Mouse (Mus musculus) forebrain, postnatal 0 days (tissue): Measurements from ENCODE around the gene Rplp2. TPM values are rescaled to one million over a fixed set of nuclear protein-coding genes. Genes with fewer than 3 reads are reported as not detected.

Experiments used
- ATAC-seq: fragments of 200-750 bp; cut with Nextera tagmentation; 2 replicates; pipeline ENCODE4 v1.8.0; 2017; ENCODE audit warnings: mild to moderate bottlenecking, moderate library complexity
- DNase-seq: peaks from one replicate; pipeline ENCODE4 v3.0.0-alpha.2; 2015
- H3K27ac ChIP-seq: fragments of 300-500 bp; sonication (generic); 2 replicates; pipeline ENCODE4 v1.5.1; 2014; ENCODE audit warnings: low read depth, mild to moderate bottlenecking, antibody characterized with exemption, low read length, moderate library complexity, mixed read lengths
- H3K27me3 ChIP-seq: fragments of 300-500 bp; sonication (generic); 2 replicates; pipeline ENCODE4 v1.6.1; 2014; ENCODE audit warnings: mild to moderate bottlenecking, low read length, mixed read lengths; ENCODE audit not compliant: insufficient read depth
- H3K36me3 ChIP-seq: fragments of 300-500 bp; sonication (generic); 2 replicates; pipeline ENCODE4 v1.6.1; 2014; ENCODE audit warnings: mild to moderate bottlenecking, moderate library complexity; ENCODE audit not compliant: insufficient read depth
- H3K4me1 ChIP-seq: fragments of 300-500 bp; sonication (generic); 2 replicates; pipeline ENCODE4 v1.6.1; 2014; ENCODE audit warnings: antibody characterized with exemption; ENCODE audit not compliant: insufficient read depth
- H3K4me2 ChIP-seq: fragments of 300-500 bp; sonication (generic); 2 replicates; pipeline ENCODE4 v1.6.1; 2014; ENCODE audit warnings: low read depth, mild to moderate bottlenecking, moderate library complexity
- H3K4me3 ChIP-seq: fragments of 300-500 bp; sonication (generic); 2 replicates; pipeline ENCODE4 v1.5.1; 2014; ENCODE audit warnings: low read depth, low read length, mixed read lengths
- H3K9ac ChIP-seq: fragments of 300-500 bp; sonication (generic); 2 replicates; pipeline ENCODE4 v1.6.1; 2014; ENCODE audit warnings: mild to moderate bottlenecking
- H3K9me3 ChIP-seq: fragments of 300-500 bp; sonication (generic); 2 replicates; pipeline ENCODE4 v1.6.1; 2016; ENCODE audit warnings: low read length
- CTCF ChIP-seq: sonication (generic); IDR thresholded peaks from 2 replicates; pipeline ENCODE4 v1.5.1; 2016; ENCODE audit warnings: antibody characterized with exemption, control low read depth, low read depth
- WGBS: fragments of 180-500 bp; shearing (Covaris S2); extraction: QIAGEN DNeasy Blood & Tissue Kit; methylation state at CpG from one replicate; pipeline ENCODE4 v1.1.7; 2014; 5-methylcytosine and 5-hydroxymethylcytosine counted together
- polyA plus RNA-seq: library from polyadenylated mRNA; unstranded; fragments of >200 nt; fragmentation: Nextera tagmentation; extraction: Ambion mirVana; gene quantifications from 2 replicates; pipeline ENCODE4 v1.2.1, GENCODE M21; 2015
- total RNA-seq: library from RNA; depleted of rRNA; stranded (reverse); fragments of >200 nt; gene quantifications from 2 replicates; pipeline ENCODE4 v1.2.3, GENCODE M21; 2014

The Rplp2 gene
- total and polyA plus RNA-seq, 2 experiments from 2014 or later, result 312 to 868 TPM

DNA sequence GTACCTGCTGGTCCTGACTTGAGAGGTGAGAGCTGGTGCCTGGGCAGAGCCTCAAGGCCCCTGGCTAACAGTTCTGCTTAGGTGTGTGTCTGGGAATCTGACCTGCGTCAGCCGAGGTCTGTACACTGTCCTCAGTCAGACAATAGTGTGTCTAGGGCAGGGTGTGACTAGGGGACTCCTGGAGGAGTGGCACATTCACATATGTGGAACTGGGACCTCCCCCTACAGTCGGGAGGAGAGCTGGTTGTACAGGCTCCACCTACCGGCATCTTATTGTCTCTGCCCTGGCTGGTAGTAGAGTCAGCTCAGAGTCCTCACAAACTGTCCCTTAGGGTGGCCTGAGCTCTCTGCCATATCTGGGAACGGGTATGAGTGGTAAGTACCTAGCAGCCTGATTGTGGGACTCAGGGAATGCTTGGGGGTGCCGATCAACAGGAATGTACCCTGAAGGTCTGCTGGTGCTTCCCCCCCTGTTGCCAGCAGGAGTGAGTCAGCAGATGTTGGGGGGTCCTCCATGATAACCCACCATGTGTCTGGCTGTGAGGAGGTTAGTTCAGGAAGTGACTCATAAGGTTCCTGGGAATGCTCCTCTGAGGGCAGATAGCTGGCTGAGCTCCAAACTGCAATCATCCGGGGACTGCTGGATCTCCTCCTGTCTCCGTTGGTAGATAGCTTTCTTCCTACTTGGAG lies 21.5 kb downstream of the Rplp2 start:
- H3K4me1 ChIP-seq, result peaks cover 20% of the 10 kb centered on the region; the same call in 1 of the 2 replicates
- H3K9ac ChIP-seq, result peak overlapping the region; percentile 69
- DNase-seq (peak; percentile 82), ATAC-seq (peak; percentile 84)
- H3K4me2 ChIP-seq, result peak overlapping the region; percentile 72
- 8% methylated on average over 8 of the region's 8 CpGs for WGBS
- H3K9me3 ChIP-seq, result no peaks in the 10 kb centered on the region
- peak; percentile 59 for TF ChIP-seq CTCF
- peaks cover 23% of the 10 kb centered on the region for H3K36me3 ChIP-seq
- peaks cover 25% of the 10 kb centered on the region for H3K27me3 ChIP-seq
- peak overlapping the region; percentile 84 for H3K27ac ChIP-seq
- H3K4me3 ChIP-seq, result peak overlapping the region; percentile 62

DNA sequence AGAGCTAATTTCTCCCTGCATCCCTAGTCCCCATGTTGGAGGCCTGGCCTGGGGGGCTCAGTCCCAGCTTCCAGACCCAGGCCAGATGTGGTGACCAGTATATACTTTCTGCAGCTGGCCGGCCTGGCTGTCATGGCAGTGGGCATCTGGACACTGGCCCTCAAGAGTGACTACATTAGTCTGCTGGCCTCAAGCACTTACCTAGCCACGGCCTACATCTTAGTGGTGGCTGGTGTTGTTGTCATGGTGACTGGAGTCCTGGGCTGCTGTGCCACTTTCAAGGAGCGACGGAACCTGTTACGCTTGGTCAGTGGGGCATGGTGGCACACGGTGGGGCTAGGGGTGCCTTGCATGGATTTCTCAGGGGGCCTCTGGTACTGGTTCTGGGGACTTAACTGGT lies 22.2 kb downstream of the Rplp2 start:
- no peak for DNase-seq
- Histone ChIP-seq H3K4me3 (peak overlapping the region; percentile 62; the same call in 1 of the 2 replicates), H3K4me2 (peak overlapping the region; percentile 72), H3K9ac (peak overlapping the region; percentile 69), H3K9me3 (no peaks in the 10 kb centered on the region), H3K36me3 (peaks cover 23% of the 10 kb centered on the region), H3K27ac (peak overlapping the region; percentile 84; the same call in 1 of the 2 replicates), H3K4me1 (peaks cover 27% of the 10 kb centered on the region), H3K27me3 (peaks cover 18% of the 10 kb centered on the region)
- no peak for ATAC-seq
- no peak for TF ChIP-seq CTCF
- WGBS, result 87% methylated on average over 6 of the region's 6 CpGs

DNA sequence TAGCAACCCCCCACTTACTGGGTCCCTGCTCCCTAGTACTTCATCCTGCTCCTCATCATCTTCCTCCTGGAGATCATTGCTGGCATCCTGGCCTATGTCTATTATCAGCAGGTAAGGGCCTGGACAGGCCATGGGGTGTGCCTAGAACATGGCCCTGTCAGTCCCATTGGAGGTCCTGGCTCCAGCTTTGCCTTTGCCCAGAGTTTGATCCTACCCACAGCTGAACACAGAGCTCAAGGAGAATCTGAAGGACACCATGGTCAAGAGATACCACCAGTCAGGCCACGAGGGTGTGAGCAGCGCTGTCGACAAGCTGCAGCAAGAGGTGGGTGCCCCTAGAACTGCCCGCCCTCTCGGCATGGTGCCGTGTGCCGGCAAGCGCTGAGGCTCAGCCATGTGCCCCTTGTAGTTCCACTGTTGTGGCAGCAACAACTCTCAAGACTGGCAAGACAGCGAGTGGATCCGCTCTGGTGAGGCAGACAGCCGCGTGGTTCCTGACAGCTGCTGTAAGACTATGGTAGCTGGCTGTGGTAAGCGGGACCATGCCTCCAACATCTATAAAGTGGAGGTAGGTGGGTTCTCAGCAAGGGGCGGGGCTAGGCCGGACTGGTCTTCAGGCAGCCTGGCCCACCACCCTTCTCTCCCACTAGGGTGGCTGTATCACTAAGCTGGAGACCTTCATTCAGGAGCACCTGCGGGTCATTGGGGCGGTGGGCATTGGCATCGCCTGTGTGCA lies 22.9 kb downstream of the Rplp2 start:
- WGBS, result 90% methylated on average over 18 of the region's 18 CpGs
- Histone ChIP-seq H3K4me2 (peak overlapping the region; percentile 72; the same call in 1 of the 2 replicates), H3K27me3 (peaks cover 12% of the 10 kb centered on the region), H3K9ac (no peak overlapping the region), H3K9me3 (no peaks in the 10 kb centered on the region), H3K4me3 (no peak overlapping the region), H3K4me1 (peaks cover 28% of the 10 kb centered on the region), H3K27ac (peak overlapping the region; percentile 9; the same call in 1 of the 2 replicates), H3K36me3 (peaks cover 23% of the 10 kb centered on the region)
- TF ChIP-seq CTCF, result no peak
- no peak for DNase-seq
- ATAC-seq, result no peak

DNA sequence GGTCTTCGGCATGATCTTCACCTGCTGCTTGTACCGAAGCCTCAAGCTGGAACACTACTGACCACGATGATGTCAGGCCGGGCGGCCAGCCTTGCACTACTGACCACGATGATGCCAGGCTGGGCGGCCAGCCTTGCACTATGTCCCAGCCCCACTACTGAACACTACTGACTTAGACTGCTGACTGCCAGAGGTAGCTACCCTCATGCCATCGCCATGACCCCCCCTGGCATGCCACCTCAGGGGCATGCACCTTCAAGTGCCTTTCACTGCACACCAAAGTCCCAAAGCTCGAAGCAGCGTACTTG lies 23.4 kb downstream of the Rplp2 start:
- 94% methylated on average over 10 of the region's 10 CpGs for WGBS
- Histone ChIP-seq H3K4me3 (no peak overlapping the region), H3K9ac (no peak overlapping the region), H3K9me3 (no peaks in the 10 kb centered on the region), H3K36me3 (peaks cover 23% of the 10 kb centered on the region), H3K4me2 (no peak overlapping the region), H3K27me3 (peaks cover 7% of the 10 kb centered on the region), H3K4me1 (peaks cover 28% of the 10 kb centered on the region), H3K27ac (no peak overlapping the region)
- DNase-seq (no peak), ATAC-seq (no peak)
- TF ChIP-seq CTCF, result no peak

DNA sequence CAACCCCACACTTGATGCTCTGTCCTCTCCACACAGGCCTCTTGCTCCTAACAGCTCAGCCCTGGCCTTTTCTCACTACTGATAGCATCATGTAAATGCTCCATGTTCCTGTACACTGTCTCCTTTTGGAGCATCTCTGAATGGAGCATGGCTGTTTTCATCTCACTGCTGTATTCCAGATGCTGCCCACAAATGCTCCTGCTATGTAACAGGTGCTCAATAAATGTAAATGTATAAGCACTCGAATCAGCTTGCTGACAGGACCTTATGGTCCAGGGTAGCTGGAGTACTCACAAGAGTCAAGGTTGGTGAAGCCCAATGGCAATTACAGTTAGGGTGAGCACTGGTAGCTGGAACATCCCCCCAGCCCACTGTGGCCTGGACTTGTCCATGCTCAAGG lies 24.1 kb downstream of the Rplp2 start:
- no peak overlapping the region for H3K27ac ChIP-seq
- 88% methylated on average over 1 of the region's 1 CpGs for WGBS
- ATAC-seq (no peak), DNase-seq (no peak)
- peaks cover 23% of the 10 kb centered on the region for H3K36me3 ChIP-seq
- no peaks in the 10 kb centered on the region for H3K9me3 ChIP-seq
- TF ChIP-seq CTCF, result no peak
- peaks cover 28% of the 10 kb centered on the region for H3K4me1 ChIP-seq
- peaks cover under 1% of the 10 kb centered on the region; the same call in 1 of the 2 replicates for H3K27me3 ChIP-seq
- no peak overlapping the region for H3K4me3 ChIP-seq
- H3K4me2 ChIP-seq, result no peak overlapping the region
- H3K9ac ChIP-seq, result no peak overlapping the region

DNA sequence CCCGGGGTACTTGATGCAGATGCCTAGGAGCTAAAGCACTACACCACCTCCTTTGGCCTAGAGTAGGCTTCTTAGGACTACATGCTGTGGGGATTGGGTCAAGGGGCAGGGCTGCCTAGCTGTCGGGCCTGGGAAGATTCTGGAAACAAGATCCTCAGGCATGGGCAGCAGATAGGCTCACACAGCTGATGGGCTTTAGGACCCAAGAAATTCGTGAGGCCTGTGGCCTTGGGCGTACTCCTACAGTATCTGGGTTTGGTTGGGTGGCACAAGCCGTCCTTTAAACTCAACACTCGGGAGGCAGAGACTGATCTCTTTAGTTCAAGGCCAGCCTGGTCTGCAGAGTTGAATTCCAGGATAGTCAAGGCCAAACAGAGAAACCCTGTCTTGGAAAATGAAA lies 25.1 kb downstream of the Rplp2 start:
- no peak for ATAC-seq
- 82% methylated on average over 6 of the region's 6 CpGs for WGBS
- no peak for TF ChIP-seq CTCF
- H3K27me3 ChIP-seq, result no peaks in the 10 kb centered on the region
- no peak for DNase-seq
- no peak overlapping the region for H3K9ac ChIP-seq
- H3K36me3 ChIP-seq, result peaks cover 23% of the 10 kb centered on the region
- H3K9me3 ChIP-seq, result no peaks in the 10 kb centered on the region
- no peak overlapping the region for H3K4me2 ChIP-seq
- H3K27ac ChIP-seq, result no peak overlapping the region
- H3K4me1 ChIP-seq, result peaks cover 23% of the 10 kb centered on the region
- H3K4me3 ChIP-seq, result no peak overlapping the region

DNA sequence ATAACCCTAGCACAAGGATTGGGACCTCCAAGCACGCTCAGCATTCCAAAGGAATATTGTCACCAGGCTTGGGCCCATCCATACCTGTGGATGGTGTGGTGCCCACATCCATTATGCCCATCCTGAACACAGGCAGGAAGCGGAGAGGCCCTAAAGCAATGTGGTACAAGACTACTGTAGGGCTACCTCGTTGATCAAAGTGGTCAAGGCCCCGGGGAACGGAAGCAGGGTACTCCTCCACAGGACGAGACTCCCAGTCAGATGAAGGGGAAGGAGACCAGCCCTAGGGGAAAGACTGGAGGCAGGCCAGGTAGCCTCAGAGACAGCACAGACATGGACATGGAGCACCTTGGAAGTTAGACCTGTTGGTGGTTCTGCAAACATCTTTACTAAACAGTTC lies 25.6 kb downstream of the Rplp2 start:
- Histone ChIP-seq H3K4me2 (no peak overlapping the region), H3K9me3 (no peaks in the 10 kb centered on the region), H3K36me3 (peaks cover 23% of the 10 kb centered on the region), H3K4me1 (peaks cover 22% of the 10 kb centered on the region), H3K9ac (no peak overlapping the region), H3K4me3 (no peak overlapping the region), H3K27ac (no peak overlapping the region), H3K27me3 (no peaks in the 10 kb centered on the region)
- no peak for TF ChIP-seq CTCF
- DNase-seq, result no peak
- WGBS, result 88% methylated on average over 6 of the region's 6 CpGs
- ATAC-seq, result no peak
